Mouse (Mus musculus) midbrain, embryonic 14.5 days (tissue): ENCODE data around the gene Atp6v0d1. TPM values are rescaled to one million over a fixed set of nuclear protein-coding genes. Genes with fewer than 3 reads are reported as not detected.
A peak's percentile ranks its signal among the peaks of the same experiment; 100 is the strongest.

Source experiments
- ATAC-seq: fragments of 200-750 bp; cut with Nextera tagmentation; 2 replicates; pipeline ENCODE4 v1.8.0; 2017; ENCODE audit warnings: moderate number of reproducible peaks, moderate library complexity; ENCODE audit not compliant: low FRiP score, low TSS enrichment
- DNase-seq: peaks from one replicate; pipeline ENCODE4 v3.0.0-alpha.2; 2015
- H3K27ac ChIP-seq: fragments of 300-500 bp; sonication (generic); replicated peaks from 2 replicates; pipeline ENCODE4 v1.5.1; 2014; ENCODE audit warnings: mild to moderate bottlenecking, low read depth, low read length, moderate library complexity
- H3K27me3 ChIP-seq: fragments of 300-500 bp; sonication (generic); 2 replicates; pipeline ENCODE4 v1.6.1; 2014; ENCODE audit warnings: low read length, control low read depth, mixed read lengths; ENCODE audit not compliant: control insufficient read depth, insufficient read depth
- H3K36me3 ChIP-seq: fragments of 300-500 bp; sonication (generic); 2 replicates; pipeline ENCODE4 v1.6.1; 2014; ENCODE audit warnings: low read length, control low read depth; ENCODE audit not compliant: control insufficient read depth, insufficient read depth
- H3K4me1 ChIP-seq: fragments of 300-500 bp; sonication (generic); 2 replicates; pipeline ENCODE4 v1.6.1; 2014; ENCODE audit warnings: mild to moderate bottlenecking, antibody characterized with exemption, low read length, control low read depth; ENCODE audit not compliant: control insufficient read depth, insufficient read depth
- H3K4me2 ChIP-seq: fragments of 300-500 bp; sonication (generic); 2 replicates; pipeline ENCODE4 v1.6.1; 2014; ENCODE audit warnings: mild to moderate bottlenecking, low read length, moderate library complexity
- H3K4me3 ChIP-seq: fragments of 300-500 bp; sonication (generic); replicated peaks from 2 replicates; pipeline ENCODE4 v1.5.1; 2014; ENCODE audit warnings: low read depth, low read length
- H3K9ac ChIP-seq: fragments of 300-500 bp; sonication (generic); replicated peaks from 2 replicates; pipeline ENCODE4 v1.6.1; 2014; ENCODE audit warnings: mild to moderate bottlenecking, low read length, moderate library complexity
- H3K9me3 ChIP-seq: fragments of 300-500 bp; sonication (generic); 2 replicates; pipeline ENCODE4 v1.6.1; 2016; ENCODE audit warnings: low read length, control low read depth, mixed read lengths; ENCODE audit not compliant: control insufficient read depth
- WGBS: fragments of 180-500 bp; shearing (Covaris S2); extraction: QIAGEN DNeasy Blood & Tissue Kit; methylation state at CpG from one replicate; pipeline ENCODE4 v1.1.7; 2014; 5-methylcytosine and 5-hydroxymethylcytosine counted together
- polyA plus RNA-seq: library from polyadenylated mRNA; unstranded; fragments of >200 nt; fragmentation: Nextera tagmentation; extraction: Ambion mirVana; gene quantifications from 2 replicates; pipeline ENCODE4 v1.2.1, GENCODE M21; 2014

Atp6v0d1 gene
- polyA plus RNA-seq, 1 experiment from 2014 or later = 227 TPM

DNA sequence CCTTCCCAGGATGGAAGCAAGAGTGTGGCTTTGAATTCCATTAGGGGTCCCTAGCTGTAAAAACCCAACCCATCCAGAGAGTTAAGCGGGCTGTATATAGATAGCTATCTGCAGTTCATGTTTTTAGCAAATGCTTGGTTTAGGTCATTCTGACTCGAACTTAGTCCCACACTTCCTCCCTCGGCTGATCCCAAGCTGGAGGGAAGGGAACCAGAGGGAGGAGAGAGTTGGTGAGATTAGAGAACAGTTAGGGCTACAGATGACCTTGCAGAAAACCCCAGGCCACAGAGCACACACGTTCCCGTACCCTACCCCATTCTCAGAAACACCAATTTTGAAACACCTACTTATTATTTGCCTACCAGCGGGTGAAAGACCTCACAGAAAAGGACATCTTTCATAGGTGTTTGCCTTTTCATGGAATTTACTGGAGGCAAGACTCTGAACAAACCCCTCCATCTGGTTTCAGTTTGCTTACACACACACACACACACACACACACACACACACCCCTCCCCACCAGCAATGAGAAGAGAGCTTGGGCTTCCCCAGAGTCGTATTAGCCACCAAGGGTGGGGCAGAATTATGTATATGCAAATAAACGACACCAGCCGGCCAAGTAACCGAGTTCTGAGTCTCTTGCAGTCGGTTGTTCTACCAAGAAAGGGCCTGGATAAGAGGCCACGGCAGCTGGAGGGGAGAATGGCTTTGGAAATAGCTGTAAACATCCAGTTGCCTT is 55.7 kb downstream of the Atp6v0d1 start:
- no peak for ATAC-seq

GRCm38 (mm10) chr8:105508758-105509157 is 57.1 kb downstream of the Atp6v0d1 start:
- peak; percentile 19 for DNase-seq
- Histone ChIP-seq H3K27ac (no peak overlapping the region), H3K9me3 (no peaks in the 10 kb centered on the region), H3K4me3 (no peak overlapping the region), H3K36me3 (no peaks in the 10 kb centered on the region), H3K4me1 (no peaks in the 10 kb centered on the region), H3K27me3 (no peaks in the 10 kb centered on the region), H3K9ac (no peak overlapping the region), H3K4me2 (no peak overlapping the region)
- WGBS = 17% methylated on average over 1 of the region's 2 CpGs
- ATAC-seq = no peak

More for the DNA sequence above, 55.7 kb downstream of the Atp6v0d1 start:
- no peaks in the 10 kb centered on the region for H3K9me3 ChIP-seq
- DNase-seq = no peak
- no peaks in the 10 kb centered on the region for H3K36me3 ChIP-seq
- H3K27me3 ChIP-seq = no peaks in the 10 kb centered on the region
- H3K4me3 ChIP-seq = no peak overlapping the region
- H3K27ac ChIP-seq = no peak overlapping the region
- H3K9ac ChIP-seq = no peak overlapping the region
- no peak overlapping the region for H3K4me2 ChIP-seq
- H3K4me1 ChIP-seq = no peaks in the 10 kb centered on the region
- 63% methylated on average over 12 of the region's 12 CpGs for WGBS

DNA sequence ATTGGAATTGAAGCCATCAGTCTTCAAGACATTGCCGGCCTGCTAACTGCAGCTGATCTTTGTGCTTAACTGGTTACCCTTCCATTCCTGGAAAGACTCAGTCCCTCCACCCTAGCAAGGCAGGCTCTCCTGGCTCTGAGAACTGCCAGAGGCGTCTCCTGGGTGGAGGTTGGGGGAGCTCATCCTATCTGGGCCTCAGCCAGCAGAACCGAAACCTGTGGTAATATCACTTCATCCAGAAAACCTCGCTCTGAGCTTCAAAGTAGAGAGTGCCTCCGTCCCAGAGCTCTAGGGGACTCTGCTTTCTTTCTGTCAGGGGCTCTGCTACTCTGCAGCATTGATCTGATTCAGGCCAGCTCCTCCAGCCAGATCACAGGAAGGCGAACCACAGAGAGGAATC is 58.9 kb downstream of the Atp6v0d1 start:
- DNase-seq (no peak), ATAC-seq (no peak)
- Histone ChIP-seq H3K27ac (no peak overlapping the region), H3K9me3 (no peaks in the 10 kb centered on the region), H3K27me3 (no peaks in the 10 kb centered on the region), H3K4me2 (no peak overlapping the region), H3K4me3 (no peak overlapping the region), H3K9ac (no peak overlapping the region), H3K36me3 (no peaks in the 10 kb centered on the region), H3K4me1 (no peaks in the 10 kb centered on the region)
- 87% methylated on average over 6 of the region's 6 CpGs for WGBS

DNA sequence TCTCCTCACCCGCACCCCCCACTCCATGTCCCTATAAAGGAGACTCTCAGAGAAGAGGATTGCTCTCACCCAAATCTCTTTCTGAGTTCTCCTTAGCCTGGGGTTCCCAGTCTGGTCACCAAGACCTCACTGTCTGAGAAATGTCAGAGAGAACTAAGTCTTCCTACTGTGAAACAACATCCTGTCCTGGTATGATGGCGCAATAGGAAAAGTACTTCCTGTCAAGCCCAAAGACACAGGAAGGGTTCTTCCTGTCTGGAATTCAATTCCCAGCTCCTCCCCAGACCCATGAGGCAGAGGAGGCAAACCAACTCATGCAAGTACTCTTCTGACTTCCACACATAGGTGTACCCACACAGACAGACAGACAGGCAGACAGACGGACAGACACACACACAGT is 61.2 kb downstream of the Atp6v0d1 start:
- Histone ChIP-seq H3K4me3 (no peak overlapping the region), H3K27ac (no peak overlapping the region), H3K36me3 (no peaks in the 10 kb centered on the region), H3K27me3 (no peaks in the 10 kb centered on the region), H3K9ac (no peak overlapping the region), H3K4me1 (no peaks in the 10 kb centered on the region), H3K4me2 (no peak overlapping the region), H3K9me3 (no peaks in the 10 kb centered on the region)
- no peak for ATAC-seq
- DNase-seq = no peak
- WGBS = 93% methylated on average over 3 of the region's 3 CpGs

- DNase-seq = no peak
- no peaks in the 10 kb centered on the region for H3K27me3 ChIP-seq
- H3K9ac ChIP-seq = no peak overlapping the region
- no peaks in the 10 kb centered on the region for H3K36me3 ChIP-seq
- WGBS = 77% methylated on average over 12 of the region's 12 CpGs
- peaks cover 13% of the 10 kb centered on the region; the same call in 1 of the 2 replicates for H3K4me1 ChIP-seq
- H3K4me2 ChIP-seq = no peak overlapping the region
- H3K27ac ChIP-seq = no peak overlapping the region
- H3K4me3 ChIP-seq = no peak overlapping the region
- no peak for ATAC-seq
- H3K9me3 ChIP-seq = no peaks in the 10 kb centered on the region
Measured at GRCm38 (mm10) chr8:105499787-105500186, 66.1 kb downstream of the Atp6v0d1 start.

GRCm38 (mm10) chr8:105496439-105497180 is 69.2 kb downstream of the Atp6v0d1 start, which contains the start of gene Zdhhc1:
Gene Zdhhc1, minus strand, starts transcription at chr8:105496902.
- peaks cover 13% of the 10 kb centered on the region; the same call in 1 of the 2 replicates for H3K4me1 ChIP-seq
- no peaks in the 10 kb centered on the region for H3K9me3 ChIP-seq
- peak; percentile 92 for DNase-seq
- no peaks in the 10 kb centered on the region for H3K27me3 ChIP-seq
- H3K4me2 ChIP-seq = peak within 1 kb of the TSS; percentile 94
- WGBS = under 1% methylated on average over 68 of the region's 68 CpGs
- peak; percentile 90 for ATAC-seq
- peak within 1 kb of the TSS; percentile 86 for H3K9ac ChIP-seq
- no peaks in the 10 kb centered on the region for H3K36me3 ChIP-seq
- peak within 1 kb of the TSS; percentile 74 for H3K4me3 ChIP-seq
- H3K27ac ChIP-seq = peak within 1 kb of the TSS; percentile 72

DNA sequence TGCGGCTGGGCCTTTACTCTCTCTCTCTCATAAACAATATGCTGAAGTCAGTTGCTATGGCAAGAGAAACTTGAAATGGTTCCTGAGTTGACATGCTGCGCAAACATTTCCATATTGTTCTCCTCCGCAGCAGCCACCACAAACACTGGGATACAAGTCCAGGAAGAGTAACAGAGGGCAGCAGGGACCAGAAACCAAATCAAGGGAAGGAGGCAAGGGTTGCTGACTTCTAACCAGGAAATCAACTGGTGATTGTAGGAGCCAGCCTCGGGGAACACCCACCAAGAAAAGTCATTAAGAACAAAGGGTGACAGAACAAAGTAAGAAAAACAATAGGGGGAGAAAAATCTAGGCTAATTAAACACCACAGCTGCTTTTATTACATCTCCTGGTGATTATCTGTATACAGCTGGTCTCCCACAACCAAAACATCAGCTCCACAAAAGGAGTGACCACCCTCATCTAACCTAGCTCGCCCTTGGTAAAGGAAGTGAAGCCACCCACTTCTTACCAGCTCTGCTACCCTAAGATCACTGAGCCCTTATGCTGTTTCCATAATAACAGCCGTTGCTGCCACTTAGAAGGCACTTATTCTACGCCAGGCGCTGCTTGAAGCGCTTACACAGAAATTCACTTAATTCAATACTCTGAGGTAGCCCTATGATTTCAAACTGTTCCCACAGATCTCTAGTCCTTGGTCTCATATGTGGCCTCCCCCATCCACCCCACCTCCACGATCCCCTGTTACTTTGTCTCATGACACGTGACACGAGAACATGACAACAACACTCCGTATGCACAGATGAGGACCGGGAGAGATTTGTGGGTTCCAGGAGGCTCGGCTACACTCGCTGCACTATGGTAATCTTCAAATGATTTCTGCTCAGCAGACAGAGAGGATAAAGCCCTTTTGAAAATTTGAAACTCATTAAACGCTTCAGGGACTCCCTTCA is 70.2 kb downstream of the Atp6v0d1 start:
- H3K27ac ChIP-seq = peak overlapping the region; percentile 72; the same call in 1 of the 2 replicates

GRCm38 (mm10) chr8:105494566-105494965 is 71.3 kb downstream of the Atp6v0d1 start:
- H3K36me3 ChIP-seq = no peaks in the 10 kb centered on the region
- H3K27me3 ChIP-seq = no peaks in the 10 kb centered on the region
- WGBS = 89% methylated on average over 3 of the region's 3 CpGs
- H3K4me1 ChIP-seq = peaks cover 13% of the 10 kb centered on the region; the same call in 1 of the 2 replicates
- ATAC-seq = no peak
- no peak overlapping the region for H3K27ac ChIP-seq
- H3K9ac ChIP-seq = no peak overlapping the region
- H3K9me3 ChIP-seq = no peaks in the 10 kb centered on the region
- H3K4me2 ChIP-seq = no peak overlapping the region
- DNase-seq = no peak
- H3K4me3 ChIP-seq = no peak overlapping the region

More for the DNA sequence above, 70.2 kb downstream of the Atp6v0d1 start:
- ATAC-seq (no peak), DNase-seq (peak; percentile 35)
- H3K9me3 ChIP-seq = no peaks in the 10 kb centered on the region
- 26% methylated on average over 17 of the region's 17 CpGs for WGBS
- H3K36me3 ChIP-seq = no peaks in the 10 kb centered on the region
- peak overlapping the region; percentile 86; the same call in 1 of the 2 replicates for H3K9ac ChIP-seq
- H3K4me1 ChIP-seq = peaks cover 13% of the 10 kb centered on the region; the same call in 1 of the 2 replicates
- H3K4me2 ChIP-seq = peak overlapping the region; percentile 94
- H3K27me3 ChIP-seq = no peaks in the 10 kb centered on the region
- peak overlapping the region; percentile 74 for H3K4me3 ChIP-seq
